Mouse (Mus musculus) ovary, adult 10 weeks (tissue): Measurements from ENCODE around the gene Zfp574. TPM values are rescaled to one million over a fixed set of nuclear protein-coding genes. Genes with fewer than 3 reads are reported as not detected.

ENCODE experiments used
- polyA plus RNA-seq: library from polyadenylated mRNA; stranded (reverse); fragments of 350-450 nt; fragmentation: Illumina TruSeq; extraction: RNeasy Lipid Tissue Mini Kit (QIAGEN cat#74804); gene quantifications from one replicate; pipeline ENCODE4 v1.2.3, GENCODE M21; 2014

Zfp574 gene
- 1.2 TPM for polyA plus RNA-seq

GRCm38 (mm10) chr7:25071979-25072715 is at the start of gene Zfp574, which contains the start of gene Grik5:
Gene Zfp574, plus strand, starts transcription at chr7:25072567.
Gene Grik5, minus strand, starts transcription at chr7:25072346.

Other genes starting within 250 kb of the Zfp574 start
- gene Gm9844, start 210.4 kb upstream of the Zfp574 start, polyA plus RNA-seq: not detected
- gene Lypd4, start 202.6 kb upstream of the Zfp574 start, polyA plus RNA-seq: not detected
- not detected for gene Dmrtc2, start 202.5 kb upstream of the Zfp574 start, polyA plus RNA-seq
- gene Rps19, start 188.2 kb upstream of the Zfp574 start, polyA plus RNA-seq: 9.2 TPM
- gene Cd79a, start 175.2 kb upstream of the Zfp574 start, polyA plus RNA-seq: not detected
- gene Arhgef1, start 169.7 kb upstream of the Zfp574 start, polyA plus RNA-seq: 0.37 TPM
- not detected for gene Gm4881, start 128.1 kb upstream of the Zfp574 start, polyA plus RNA-seq
- not detected for gene Rabac1, start 99.8 kb upstream of the Zfp574 start, polyA plus RNA-seq
- 0.20 TPM for gene Atp1a3, start 66.6 kb upstream of the Zfp574 start, polyA plus RNA-seq
- gene Grik5, start 221 bp upstream of the Zfp574 start, polyA plus RNA-seq: 1.4 TPM
- 0.86 TPM for gene Pou2f2, start 107.2 kb downstream of the Zfp574 start, polyA plus RNA-seq
- gene Dedd2, start 148.0 kb downstream of the Zfp574 start, polyA plus RNA-seq: 0.51 TPM
- 1.6 TPM for gene Zfp526, start 148.9 kb downstream of the Zfp574 start, polyA plus RNA-seq
- gene Gsk3a, start 165.3 kb downstream of the Zfp574 start, polyA plus RNA-seq: 7.6 TPM
- gene Erf, start 178.2 kb downstream of the Zfp574 start, polyA plus RNA-seq: 1.5 TPM
- gene Cic, start 195.1 kb downstream of the Zfp574 start, polyA plus RNA-seq: 22.2 TPM
- gene Pafah1b3, start 225.4 kb downstream of the Zfp574 start, polyA plus RNA-seq: 1.5 TPM
- gene Prr19, start 228.8 kb downstream of the Zfp574 start, polyA plus RNA-seq: not detected
- not detected for gene Tmem145, start 233.5 kb downstream of the Zfp574 start, polyA plus RNA-seq
- gene Megf8, start 244.6 kb downstream of the Zfp574 start, polyA plus RNA-seq: 2.5 TPM